Mouse (Mus musculus) lung, postnatal 36 days (tissue): ENCODE measurements around the gene Fam131a.
"Not testable (repeated sequence)": the region's sequence is repeated elsewhere in the genome, so short reads cannot be mapped to it uniquely, and the experiment has no call there.

Experiments
- DNase-seq: peaks from one replicate; pipeline ENCODE4 v3.0.0; 2022; ENCODE audit warnings: mixed read lengths

Gene Fam131a

GRCm38 (mm10) chr16:20693111-20693701 lies at the start of gene Fam131a:
Fam131a (plus strand) TSS chr16:20693241.
- DNase-seq: peak; percentile 95

GRCm38 (mm10) chr16:20643911-20644310 lies 49.1 kb upstream of the Fam131a start:
- DNase-seq: no peak

- peak; percentile 97 for DNase-seq
Observed at GRCm38 (mm10) chr16:20651076-20651946, 41.7 kb upstream of the Fam131a start, which contains the start of gene Psmd2. Psmd2 (plus strand) TSS chr16:20651652.

GRCm38 (mm10) chr16:20651947-20652310 lies 41.1 kb upstream of the Fam131a start:
- no peak for DNase-seq

GRCm38 (mm10) chr16:20653315-20653714 lies 39.7 kb upstream of the Fam131a start:
- no peak for DNase-seq

- no peak for DNase-seq
Observed at GRCm38 (mm10) chr16:20657661-20658060, 35.4 kb upstream of the Fam131a start.

GRCm38 (mm10) chr16:20668013-20668412 lies 25.0 kb upstream of the Fam131a start, which contains the start of gene Eif4g1:
Eif4g1 (plus strand) TSS chr16:20668313.
- DNase-seq: not testable (repeated sequence)

GRCm38 (mm10) chr16:20670291-20670690 lies 22.8 kb upstream of the Fam131a start:
- no peak for DNase-seq

- DNase-seq: no peak
Observed at GRCm38 (mm10) chr16:20671886-20672285, 21.2 kb upstream of the Fam131a start.

- DNase-seq: peak; percentile 98
Observed at GRCm38 (mm10) chr16:20672500-20672902, 20.5 kb upstream of the Fam131a start.

- peak; percentile 71 for DNase-seq
Observed at GRCm38 (mm10) chr16:20672965-20673705, 19.9 kb upstream of the Fam131a start.

GRCm38 (mm10) chr16:20673706-20674303 lies 19.2 kb upstream of the Fam131a start:
- DNase-seq: no peak

- no peak for DNase-seq
Observed at GRCm38 (mm10) chr16:20675213-20675612, 17.8 kb upstream of the Fam131a start.

GRCm38 (mm10) chr16:20676702-20677101 lies 16.3 kb upstream of the Fam131a start:
- DNase-seq: no peak

GRCm38 (mm10) chr16:20677380-20677779 lies 15.7 kb upstream of the Fam131a start:
- DNase-seq: no peak

- peak; percentile 95 for DNase-seq
Observed at GRCm38 (mm10) chr16:20677974-20678675, 14.9 kb upstream of the Fam131a start.

- no peak for DNase-seq
Observed at GRCm38 (mm10) chr16:20690774-20691173, 2.3 kb upstream of the Fam131a start.

GRCm38 (mm10) chr16:20691617-20692016 lies 1.4 kb upstream of the Fam131a start:
- DNase-seq: no peak

- no peak for DNase-seq
Observed at GRCm38 (mm10) chr16:20692241-20692965, 638 bp upstream of the Fam131a start.

- peak; percentile 64 for DNase-seq
Observed at GRCm38 (mm10) chr16:20694781-20695180, 1.7 kb downstream of the Fam131a start.

GRCm38 (mm10) chr16:20695622-20696323 lies 2.7 kb downstream of the Fam131a start:
- peak; percentile 74 for DNase-seq
